Mouse (Mus musculus) cerebellum, postnatal 25 days (tissue): ENCODE measurements around the gene Dynll1.

Experiments used
- DNase-seq, 2 experiments: peaks; one replicate each; pipeline ENCODE4 v3.0.0; 2021; ENCODE audit warnings: mixed read lengths in 2 of 2

Gene Dynll1

DNA sequence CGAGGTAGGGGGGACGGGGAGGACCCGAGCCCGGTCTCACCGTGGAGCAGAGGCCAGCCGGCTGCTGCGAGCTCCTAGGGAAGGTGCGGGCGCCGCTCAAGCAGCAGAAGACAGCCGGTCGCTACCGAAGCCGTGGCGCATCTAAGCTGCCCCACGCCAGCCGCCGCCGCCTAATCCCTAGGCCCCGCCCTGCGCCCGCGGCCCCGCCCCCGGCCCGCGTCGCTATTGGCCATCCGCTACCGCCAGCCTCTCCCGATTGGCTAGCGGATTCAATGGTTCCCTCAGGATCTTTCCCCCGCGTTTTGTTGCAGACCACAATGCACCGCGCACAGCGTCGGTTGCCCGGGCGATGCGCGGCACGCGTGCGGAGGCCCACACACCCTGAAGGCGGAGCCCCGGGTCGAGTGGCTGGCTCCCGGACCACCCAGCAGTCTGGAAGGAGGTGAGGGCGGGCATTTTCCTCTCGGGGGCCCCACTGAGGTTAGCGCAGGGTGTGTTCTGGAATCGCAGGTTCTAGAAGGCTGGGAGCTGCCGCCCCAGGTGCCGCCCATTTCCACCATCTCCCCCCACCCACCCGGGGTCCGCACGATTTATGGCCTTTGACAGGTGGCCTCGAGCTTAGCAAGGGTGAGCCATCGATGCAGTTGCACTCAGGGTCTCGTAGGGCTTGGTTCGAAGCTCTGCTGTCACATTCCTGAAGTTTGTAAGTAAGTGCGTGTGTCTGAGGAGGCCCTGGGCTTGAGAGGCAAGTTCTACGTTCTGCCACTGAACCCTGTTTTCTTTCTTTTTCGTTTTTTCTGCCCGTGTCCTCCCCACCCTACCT, at the start of gene Dynll1:
Dynll1 (minus strand) TSS at position 208 of the 823 bp plus-strand sequence.
- DNase-seq = peak; percentile 100

DNA sequence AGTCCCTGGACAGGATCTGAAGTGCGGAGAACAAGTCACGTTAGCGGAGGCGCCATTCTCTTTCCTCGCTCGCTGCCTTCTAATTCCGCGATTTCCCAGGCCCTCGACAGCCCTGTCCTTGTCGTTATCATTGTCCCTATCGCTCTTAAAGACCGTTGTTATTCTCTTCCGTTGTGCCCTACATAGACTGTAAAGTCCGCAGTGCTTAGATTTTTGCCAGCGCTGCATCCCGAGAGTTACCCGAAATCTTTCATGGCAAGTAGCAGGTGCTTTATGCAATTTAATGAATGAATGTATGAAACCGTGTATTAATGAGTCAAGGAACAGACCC, 48.4 kb upstream of the Dynll1 start:
- no peak for DNase-seq

DNA sequence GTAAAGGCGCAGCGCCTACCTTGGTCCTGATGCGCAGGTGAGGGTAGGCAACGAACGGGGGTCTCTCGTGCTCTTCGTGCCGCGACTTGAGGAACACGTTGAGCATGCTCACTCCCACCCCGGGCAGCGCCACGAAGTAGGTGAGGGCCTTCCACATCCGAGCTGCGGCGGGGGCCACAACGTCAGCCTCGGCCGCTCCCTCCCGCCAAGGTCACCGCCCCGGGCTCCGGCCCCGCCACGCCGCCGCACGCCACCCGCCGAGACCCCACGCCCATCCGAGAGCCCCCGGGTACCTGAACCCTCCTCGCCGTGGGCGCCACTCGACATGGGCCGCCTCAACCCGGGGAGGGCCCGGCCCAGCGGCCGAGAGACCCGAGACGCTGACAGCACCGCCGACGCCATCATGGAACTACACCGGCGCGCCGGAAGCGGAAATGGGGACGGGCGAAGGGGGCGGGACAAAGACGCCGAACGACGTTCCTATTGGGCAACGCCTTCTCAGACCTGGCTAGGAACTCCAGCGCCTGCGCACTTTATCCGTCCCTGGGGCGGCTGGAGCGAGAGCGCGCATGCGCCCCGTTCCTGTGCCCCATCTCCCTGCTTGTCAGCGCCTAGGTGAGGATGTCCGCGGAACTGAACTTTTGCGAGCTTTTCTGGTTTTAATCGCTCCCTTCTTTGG, 47.9 kb upstream of the Dynll1 start, which contains the start of gene Cox6a1:
Cox6a1 (minus strand) TSS at position 436 of the 679 bp plus-strand sequence.
- peak; percentile 99 for DNase-seq

DNA sequence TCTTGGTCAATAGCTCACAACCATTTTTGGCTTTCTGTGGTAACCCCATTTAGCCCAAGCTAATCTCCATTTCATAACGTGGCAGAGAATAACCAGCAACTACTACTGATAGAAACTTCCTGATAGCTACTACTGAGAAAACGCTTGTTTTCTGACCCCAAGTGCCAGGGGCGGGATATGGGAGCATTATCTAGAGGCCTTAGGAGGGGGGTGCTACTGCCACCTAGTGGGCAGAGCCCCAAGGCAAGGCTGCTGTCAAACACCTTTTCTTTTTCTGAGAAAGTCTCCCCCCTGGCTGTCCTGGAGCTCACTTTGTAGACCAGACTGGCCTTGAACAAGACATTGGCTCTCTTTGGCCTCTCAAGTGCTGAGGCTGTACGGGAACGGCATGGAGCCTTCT, 46.8 kb upstream of the Dynll1 start:
- peak; percentile 83 to 89 for DNase-seq

DNA sequence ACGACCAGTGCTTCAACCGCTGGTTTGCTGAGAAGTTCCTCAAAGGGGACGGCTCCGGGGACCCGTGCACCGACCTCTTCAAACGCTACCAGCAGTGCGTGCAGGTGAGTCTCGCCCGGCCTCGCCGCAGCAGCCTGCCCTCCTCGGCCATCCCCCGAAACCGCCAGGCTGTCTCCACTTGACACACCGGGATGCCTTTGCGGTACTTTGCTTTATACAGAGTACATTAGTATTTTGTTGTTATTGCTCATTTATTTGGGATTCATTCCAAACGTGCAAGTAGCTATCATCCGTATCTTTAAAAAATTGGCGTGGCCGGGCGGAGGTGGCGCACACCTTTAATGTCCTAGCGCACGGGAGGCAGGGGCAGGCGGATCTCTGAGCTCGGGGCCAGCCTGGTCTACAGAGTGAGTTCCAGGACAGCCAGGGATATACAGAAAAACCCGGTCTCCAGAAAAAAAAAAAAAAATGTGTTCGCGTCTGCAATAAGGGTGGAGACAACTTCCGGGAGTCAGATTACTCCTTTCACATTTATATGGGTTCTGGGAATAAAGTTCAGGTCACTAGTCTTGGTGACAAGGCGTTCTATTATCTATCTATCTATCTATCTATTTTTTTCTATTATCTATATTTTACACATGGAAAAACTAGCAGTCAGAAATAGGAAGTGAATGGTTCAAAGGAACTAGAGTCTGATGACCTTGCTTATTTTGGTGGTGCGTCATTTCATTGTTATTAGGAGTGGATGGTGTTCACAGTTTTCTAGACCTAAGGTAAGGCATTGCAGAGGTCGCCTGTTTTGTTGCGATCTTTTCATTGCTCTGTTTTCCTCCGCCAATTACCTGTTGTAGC, 40.7 kb upstream of the Dynll1 start:
- no peak for DNase-seq

DNA sequence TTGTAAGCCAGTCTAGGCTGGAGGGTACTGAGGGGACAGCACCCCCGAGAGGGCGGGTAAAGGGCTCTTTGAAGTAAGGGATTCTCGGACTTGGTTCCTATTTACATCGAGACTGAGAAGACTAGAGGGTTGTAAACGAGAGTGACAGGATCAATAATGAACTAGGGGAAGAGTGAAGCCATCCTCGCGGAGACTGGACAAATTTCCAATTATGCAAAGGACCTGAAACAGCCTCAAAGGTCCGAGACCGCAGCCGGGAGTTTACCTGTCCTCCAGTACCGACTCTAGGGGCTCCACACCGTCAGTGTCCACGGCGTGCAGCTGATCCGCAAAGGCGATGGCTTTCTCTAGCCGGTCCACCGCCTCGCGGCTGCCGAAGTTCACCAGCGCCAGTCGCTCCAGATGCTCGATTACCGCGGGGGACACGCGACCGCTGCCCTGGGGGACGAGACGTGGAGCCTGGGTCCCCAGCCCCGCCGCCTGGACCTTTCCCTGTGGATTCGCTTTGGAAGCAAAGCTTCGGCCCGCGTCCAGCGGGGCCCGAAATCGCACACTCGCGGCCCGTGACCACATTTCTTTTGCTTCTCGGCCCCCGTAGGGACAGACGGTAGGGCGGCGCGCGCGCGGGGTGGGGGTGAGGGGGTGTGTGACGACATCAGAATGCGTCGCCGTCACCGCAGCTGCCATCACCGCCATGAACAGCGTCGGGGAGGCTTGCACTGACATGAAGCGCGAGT, 39.9 kb upstream of the Dynll1 start, which contains the start of the genes Gatc and Triap1:
Gatc (minus strand) TSS at position 602 of the 737 bp plus-strand sequence.
Triap1 (plus strand) TSS at position 649 of the 737 bp plus-strand sequence.
- peak; percentile 96 for DNase-seq

DNA sequence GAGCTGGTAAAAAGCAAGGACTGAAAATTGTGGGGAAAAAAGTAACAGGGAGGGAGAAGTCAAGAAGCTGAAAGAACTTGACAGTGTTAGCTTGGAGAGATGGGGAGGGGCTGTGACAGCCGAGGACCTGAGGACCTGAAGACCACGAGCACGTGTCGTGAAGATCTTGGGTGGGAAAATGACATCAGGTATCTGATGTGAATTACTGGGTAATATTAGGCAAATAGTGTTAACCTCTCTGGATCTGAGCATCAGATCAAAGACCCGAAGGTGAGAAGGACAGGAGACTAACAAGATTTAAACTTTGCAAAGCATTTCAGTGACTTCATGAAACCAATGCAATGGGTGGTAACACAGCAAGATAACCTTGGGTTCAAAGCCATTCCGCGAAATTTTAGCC, 39.2 kb upstream of the Dynll1 start:
- no peak for DNase-seq

DNA sequence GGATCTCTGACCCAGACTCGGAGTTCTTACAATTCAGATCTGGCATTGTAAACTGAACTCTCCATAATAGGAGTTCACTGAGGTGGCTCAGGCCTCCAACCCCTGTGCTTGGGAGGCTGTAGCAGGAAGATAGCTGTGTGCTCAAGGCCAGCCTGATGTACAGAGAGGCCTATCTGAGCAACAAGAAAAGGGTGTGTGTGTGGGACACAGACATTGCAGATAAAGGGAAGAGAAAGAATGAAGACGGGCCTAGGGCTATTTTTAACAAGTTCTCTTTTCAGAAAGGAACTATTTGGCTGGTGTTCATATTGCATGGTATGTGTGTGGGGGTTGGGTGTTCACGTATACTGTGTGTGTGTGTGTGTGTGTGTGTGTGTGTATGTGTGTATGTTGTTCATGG, 32.8 kb upstream of the Dynll1 start:
- DNase-seq = no peak

DNA sequence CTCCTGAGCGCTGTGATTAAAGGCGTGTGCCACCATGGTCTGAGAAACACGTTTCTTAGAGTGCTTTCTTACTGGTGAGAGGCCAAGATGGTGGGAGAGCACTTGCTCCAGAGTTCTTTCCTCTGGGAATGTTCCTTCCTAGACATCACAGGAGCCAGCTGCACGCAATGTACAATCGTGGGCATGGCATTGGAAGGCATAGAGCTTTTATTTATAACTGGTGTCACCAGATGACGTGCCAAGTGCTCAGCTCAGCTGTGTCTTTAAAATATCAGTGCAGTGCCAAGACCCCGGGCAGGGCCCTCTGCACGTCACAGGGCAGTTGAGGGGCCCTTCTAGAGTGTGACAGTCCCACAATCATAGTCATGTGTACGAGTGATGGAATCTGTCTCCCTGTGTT, 30.2 kb upstream of the Dynll1 start:
- DNase-seq = no peak

DNA sequence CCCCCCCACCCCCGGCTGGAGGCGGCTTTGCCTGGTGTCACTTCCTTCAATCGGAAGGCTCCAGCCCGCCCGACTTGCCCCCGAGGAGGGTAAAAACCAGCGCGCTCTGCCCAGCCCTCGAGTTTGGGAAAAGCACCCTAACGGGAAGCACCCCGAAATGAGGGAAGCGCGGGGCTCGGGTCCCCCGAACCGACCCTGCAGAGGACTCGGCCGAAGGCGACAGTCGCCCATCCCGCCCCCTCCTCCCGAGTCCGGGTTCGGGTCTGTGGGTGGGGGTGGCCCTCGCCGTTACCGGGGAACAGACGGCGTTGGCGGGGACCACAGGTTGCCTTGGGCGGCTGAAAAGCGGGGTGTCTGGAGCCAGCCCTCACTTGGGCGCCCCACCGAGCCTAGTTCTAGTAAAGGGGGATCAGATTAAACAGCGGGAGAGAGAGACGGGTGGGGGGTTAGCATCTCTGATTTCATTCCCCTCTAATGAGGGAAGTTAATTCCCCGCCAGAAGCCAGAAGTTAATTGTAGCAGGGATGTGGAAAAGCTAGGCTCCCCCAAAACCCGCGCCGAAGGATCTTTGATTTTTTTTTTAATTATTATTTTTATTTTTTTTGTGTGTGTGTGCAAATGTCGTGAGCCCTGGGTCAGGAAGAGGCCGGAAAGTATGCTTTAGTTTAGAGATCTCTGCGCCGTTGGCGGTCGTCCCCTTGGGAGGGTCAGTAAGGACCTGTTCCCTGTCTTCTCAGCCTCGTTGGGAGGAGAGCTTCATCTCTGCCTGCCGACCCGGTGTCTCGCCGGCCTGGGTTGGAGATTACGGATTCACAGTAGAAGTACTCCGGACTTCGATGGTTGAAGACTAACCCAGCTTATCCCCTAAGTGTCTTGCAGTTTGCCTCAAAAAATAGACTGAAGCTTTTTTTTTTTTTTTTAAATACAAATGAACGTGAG, 27.1 kb upstream of the Dynll1 start:
- peak; percentile 47 to 60 for DNase-seq

DNA sequence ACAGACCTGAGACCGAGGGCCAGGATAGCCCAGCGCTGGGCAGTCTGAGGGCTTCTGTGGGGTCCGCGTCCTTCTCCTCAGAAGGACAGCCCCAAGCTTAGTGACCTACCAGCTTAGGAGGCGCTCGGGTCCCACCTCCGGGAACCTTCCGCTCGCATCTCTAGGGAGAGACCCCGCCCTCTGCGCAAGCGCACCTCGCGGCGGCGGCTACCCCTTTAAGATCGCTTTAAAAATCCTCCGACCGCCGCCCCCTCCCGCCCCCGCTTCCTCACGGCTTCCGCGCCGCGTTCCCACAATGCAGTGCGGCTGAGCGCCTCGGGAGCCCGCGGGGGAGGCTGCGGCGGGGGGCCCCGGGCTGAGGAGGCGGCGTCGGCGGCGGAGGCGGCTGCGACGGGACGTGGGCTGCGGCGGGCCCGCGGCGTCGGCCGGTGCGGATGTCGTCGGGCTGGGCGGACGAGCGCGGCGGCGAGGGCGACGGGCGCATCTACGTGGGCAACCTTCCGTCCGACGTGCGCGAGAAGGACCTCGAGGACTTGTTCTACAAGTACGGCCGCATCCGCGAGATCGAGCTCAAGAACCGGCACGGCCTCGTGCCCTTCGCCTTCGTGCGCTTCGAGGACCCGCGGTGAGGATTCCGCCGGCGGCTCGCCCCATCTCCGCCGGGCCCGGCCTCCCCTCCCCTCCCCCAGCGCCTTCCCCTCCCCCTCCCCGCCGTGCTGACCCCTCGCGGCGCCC, 26.2 kb upstream of the Dynll1 start, which contains the start of gene Srsf9:
Srsf9 (plus strand) TSS at position 303 of the 735 bp plus-strand sequence.
- peak; percentile 98 to 99 for DNase-seq

DNA sequence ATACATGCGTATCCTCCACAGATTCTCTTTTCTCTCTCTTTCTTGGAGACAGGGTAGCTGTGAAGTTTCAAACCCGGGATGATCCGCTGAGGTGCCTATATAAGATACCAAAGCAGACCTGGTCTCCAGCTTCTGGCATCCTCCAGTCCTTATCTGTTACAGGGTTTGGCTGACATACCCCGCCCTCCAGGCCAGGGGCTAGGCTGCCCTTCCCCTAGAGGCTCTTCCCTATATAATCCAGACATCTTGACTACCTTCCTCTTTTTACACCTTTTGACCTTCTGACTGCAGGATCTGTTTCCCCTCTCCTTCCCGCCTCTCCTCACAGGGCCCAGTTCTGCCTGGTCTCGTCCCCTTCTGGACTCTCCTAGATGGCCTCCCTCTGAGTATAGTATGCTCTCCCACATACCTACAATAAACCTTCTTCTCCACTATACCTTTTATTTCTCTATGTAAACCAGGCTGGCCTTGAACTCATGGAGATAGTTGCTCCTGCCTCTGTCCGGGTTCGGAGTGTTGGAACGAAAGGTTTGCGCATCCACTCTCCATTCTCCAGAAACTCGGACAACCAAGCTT, 25.5 kb upstream of the Dynll1 start:
- DNase-seq = peak in 1 of 2 experiments; percentile 29

DNA sequence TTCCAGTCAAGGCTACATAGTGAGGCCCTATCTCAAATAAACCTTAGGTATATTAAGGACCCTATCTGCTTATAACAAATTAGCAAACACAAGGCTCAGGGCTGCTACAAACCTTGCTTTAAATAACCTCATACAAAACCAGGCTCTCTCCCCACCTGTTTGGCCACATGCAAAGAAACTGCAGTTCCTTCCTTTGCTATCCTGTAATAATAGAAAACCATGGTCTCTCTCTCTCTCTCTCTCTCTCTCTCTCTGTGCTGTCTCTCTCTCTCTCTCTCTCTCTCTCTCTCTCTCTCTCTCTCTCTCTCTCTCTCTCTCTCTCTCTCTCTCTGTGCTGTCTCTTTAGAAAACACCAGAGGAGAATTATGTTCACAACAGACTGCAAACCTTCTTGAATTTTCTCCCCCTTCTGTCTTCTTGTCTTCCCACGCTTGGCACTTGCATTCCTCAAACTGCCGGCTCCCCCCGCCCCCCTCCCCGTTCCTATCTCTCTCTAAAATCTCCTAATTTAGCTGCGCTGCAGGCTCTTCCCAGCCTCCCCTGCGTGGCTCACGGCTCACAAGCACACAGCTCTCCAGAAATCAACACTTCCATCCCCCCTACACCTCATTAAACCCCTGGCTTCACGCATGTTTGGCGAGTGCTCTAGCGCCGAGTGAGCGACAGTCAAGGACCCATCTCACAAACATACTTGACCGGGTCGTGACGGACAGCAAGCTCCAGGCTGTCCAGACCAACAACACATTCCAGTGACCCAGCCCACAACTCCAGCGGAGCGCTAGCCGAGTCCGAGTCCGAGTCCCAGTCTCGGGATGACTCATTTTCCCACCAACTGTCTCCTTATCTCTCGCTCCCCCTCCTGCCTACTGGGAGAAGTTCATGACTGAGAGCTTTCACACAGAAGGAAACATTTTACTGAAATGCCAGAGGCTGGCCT, 18.5 kb upstream of the Dynll1 start:
- DNase-seq = peak; percentile 83 to 85

DNA sequence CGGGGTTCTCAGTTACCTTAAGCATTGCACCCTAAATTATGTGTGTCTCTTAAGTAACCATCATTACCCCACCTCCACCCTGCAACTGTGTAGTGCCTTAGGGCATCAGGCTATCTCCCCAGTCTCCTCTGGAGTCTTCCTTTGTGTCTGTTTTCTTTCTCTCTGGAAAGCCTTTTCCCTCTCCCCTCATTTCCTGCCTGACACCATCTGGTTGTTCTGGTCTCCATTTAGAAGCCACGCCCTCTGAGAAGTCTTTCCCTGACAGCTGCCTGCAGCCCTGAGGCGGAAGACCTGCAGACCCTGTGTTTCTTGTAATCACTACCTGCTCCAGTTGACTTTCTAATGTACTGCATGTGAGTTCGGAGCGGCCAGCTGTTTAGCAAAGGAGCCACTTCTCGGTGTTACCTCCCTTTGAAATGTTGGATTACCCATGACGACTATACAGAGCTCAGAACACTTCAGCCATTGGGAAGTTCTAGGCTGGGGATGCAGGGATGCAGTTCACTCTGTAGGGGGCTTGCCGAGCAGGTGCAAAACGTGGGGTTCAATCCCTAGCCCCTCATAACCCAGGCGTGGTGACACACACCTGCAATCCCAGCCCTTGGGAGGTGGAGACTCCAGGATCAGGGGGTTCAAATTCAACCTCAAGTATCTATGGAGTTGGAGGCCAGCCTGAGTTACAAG, 17.0 kb upstream of the Dynll1 start:
- DNase-seq = no peak

DNA sequence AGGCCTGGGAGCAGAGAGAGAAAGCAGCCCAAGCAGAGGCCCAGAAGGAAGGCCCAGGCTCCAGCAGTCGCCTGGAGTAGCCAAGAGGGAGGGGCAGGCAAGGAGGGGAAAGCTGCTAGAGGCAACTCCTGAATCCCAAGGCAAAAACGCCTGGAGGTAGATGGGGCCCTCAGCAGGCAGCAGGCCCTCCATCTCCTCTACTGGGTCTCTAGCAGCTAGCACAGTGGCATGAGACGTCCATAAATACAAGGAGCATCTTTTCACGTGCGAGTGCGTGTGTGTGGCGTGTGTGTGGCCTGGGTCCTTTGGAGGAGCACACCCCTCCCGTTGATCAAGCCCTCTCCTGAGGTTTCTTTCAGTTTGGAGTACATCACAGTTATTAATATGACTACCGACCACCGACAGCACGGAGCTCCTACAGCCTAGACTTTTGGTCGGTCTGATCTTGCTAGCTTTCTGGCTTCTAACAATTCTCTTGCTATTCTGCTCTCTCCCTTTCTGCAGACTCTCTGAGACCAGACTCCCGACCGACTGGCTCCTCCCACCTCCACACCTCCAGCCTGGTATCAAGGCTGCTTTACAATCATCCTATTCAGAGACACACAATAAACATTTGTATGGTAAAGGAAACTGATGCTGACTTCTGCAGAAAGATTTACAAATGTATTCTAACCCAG, 16.3 kb upstream of the Dynll1 start:
- DNase-seq = peak in 1 of 2 experiments; percentile 28

DNA sequence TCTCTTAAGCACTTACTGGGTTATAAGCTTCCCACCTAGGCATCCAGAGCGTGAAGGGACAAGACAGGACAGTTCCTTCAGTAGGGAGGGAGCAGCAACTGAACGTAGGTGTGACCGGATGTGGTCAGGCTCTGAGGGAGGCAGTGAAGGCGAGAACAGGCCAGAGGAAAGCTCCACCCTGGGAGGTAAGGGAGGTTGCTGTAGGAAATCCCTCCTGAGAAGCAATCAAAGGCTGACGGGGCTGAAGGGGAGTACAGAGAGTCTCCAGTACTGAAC, 12.8 kb upstream of the Dynll1 start:
- DNase-seq = no peak

DNA sequence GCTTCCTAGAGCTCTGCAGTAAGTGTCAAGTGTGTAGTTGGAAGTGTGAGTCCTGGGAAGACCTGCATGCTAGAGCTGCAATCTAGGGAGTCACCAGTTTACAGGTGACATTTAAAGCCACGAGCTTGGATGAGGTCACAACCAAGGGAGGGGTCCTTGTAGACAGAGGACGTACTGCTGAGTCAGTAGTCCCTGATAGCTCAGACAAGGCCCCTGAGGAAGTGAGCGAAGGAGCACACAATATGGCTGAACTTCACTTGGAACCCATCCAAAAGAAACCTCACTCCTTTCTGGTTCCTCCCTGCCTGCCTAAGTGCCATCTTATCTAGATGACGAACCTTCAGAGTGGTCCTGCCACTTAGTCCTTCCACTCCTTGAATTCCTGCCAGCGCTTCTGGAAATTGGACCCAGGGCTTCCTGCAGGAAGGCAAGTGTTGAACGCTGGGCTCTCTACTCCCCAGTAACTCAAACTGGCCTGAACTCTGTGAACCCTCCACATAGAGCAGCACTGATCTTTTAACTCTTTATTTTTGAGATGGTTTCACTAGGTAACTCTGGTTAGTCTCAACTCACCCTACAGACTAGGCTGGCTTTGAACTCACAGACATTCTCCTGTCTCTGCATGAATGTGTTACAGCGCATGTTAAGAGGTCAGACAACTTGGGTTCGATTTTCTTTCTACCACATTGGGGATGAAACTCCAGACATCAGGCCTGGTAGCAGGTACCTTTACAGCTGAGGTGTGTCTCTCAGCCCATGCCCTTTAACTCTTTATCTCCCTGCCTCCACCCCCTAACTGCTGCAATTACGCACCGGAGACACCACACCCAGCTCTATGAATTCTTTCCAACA, 12.2 kb upstream of the Dynll1 start:
- no peak for DNase-seq
